9 mouse cellular contexts compared by ENCODE assay signal in genomic region chr2:20779484-20780381, GRCm38 (mm10).
DNase-seq lines count a peak whose midpoint lies in the region; ATAC-seq and TF ChIP-seq lines count a peak whose summit lies in the region.
"Had no signal": no experiment of that assay in that cellular context is flagged by ENCODE, and none has a peak within 500 bp of the region (broad histone marks: within the 10 kb centered on the region; RNA-seq: fewer than 3 reads in every experiment).

No protein-coding gene starts in this region.

- H3K9me3 ChIP-seq in embryonic facial prominence, embryonic 15.5 days (replicated peaks), result no peaks in the 10 kb centered on the region
- no peaks in the 10 kb centered on the region for H3K9me3 ChIP-seq in hindbrain, embryonic 11.5 days (ENCODE audit: control insufficient read depth, low read length)

- no peak overlapping the region for H3K4me2 ChIP-seq in embryonic facial prominence, embryonic 15.5 days (replicated peaks)
- H3K4me2 ChIP-seq in hindbrain, embryonic 11.5 days (replicated peaks; ENCODE audit: low read depth, low read length), result no peak overlapping the region

- no peaks in the 10 kb centered on the region for H3K4me1 ChIP-seq in embryonic facial prominence, embryonic 15.5 days
- no peaks in the 10 kb centered on the region for H3K4me1 ChIP-seq in hindbrain, embryonic 11.5 days (replicated peaks; ENCODE audit: control insufficient read depth, insufficient read depth, low read length)

- H3K27ac ChIP-seq in embryonic facial prominence, embryonic 15.5 days (replicated peaks), result no peak overlapping the region
- H3K27ac ChIP-seq in hindbrain, embryonic 11.5 days (ENCODE audit: low read depth, low read length), result no peak overlapping the region

- H3K4me3 ChIP-seq in embryonic facial prominence, embryonic 15.5 days (replicated peaks), result no peak overlapping the region
- H3K4me3 ChIP-seq in hindbrain, embryonic 11.5 days (ENCODE audit: low read depth, low read length), result no peak overlapping the region
- H3K4me3 ChIP-seq: myocyte had no signal

- DNase-seq in adrenal gland, adult (ENCODE audit: inconsistent age in 2 of 2, low spot score in 1 of 2), result peak; percentile 40 to 84
- no peak for DNase-seq in adrenal gland, postnatal 4 days (ENCODE audit: low spot score in 2 of 2)
- peak; percentile 91 for DNase-seq in brain, embryonic 14.5 days (ENCODE audit: low read depth)
- DNase-seq in hindbrain, embryonic 11.5 days (ENCODE audit: low spot score), result peak; percentile 80
- peak; percentile 21 for DNase-seq in layer of hippocampus, adult 9-10 months (ENCODE audit: low spot score)
- DNase-seq in right cerebral cortex, postnatal 4 days, result peak; percentile 61

- TF ChIP-seq POLR2A in brain, embryonic 14.5 days (IDR thresholded peaks at IDR 0.05; ENCODE audit: borderline replicate concordance, extremely low read depth, insufficient read depth, insufficient read length, poor library complexity, severe bottlenecking), result no peak

- no peaks in the 10 kb centered on the region for H3K27me3 ChIP-seq in embryonic facial prominence, embryonic 15.5 days
- no peaks in the 10 kb centered on the region for H3K27me3 ChIP-seq in hindbrain, embryonic 11.5 days (ENCODE audit: control insufficient read depth, insufficient read depth, low read length)

- H3K36me3 ChIP-seq in embryonic facial prominence, embryonic 15.5 days, result peaks cover 13% of the 10 kb centered on the region; the same call in 1 of the 2 replicates
- H3K36me3 ChIP-seq in hindbrain, embryonic 11.5 days (ENCODE audit: control insufficient read depth, insufficient read depth, low read length), result no peaks in the 10 kb centered on the region

- TF ChIP-seq CTCF in brain, embryonic 14.5 days (IDR thresholded peaks at IDR 0.05; ENCODE audit: borderline replicate concordance, extremely low read depth, insufficient read depth, insufficient read length), result peak; percentile 85

- no peak overlapping the region for H3K9ac ChIP-seq in embryonic facial prominence, embryonic 15.5 days
- H3K9ac ChIP-seq in hindbrain, embryonic 11.5 days (ENCODE audit: low read depth, low read length), result no peak overlapping the region

- ATAC-seq in embryonic facial prominence, embryonic 15.5 days (ENCODE audit: insufficient number of reproducible peaks, low FRiP score, low TSS enrichment, low read depth), result 0 out of 2 replicates have a peak, but pooled peaks have one; percentile 51
- ATAC-seq in hindbrain, embryonic 11.5 days (ENCODE audit: low FRiP score), result peak; percentile 82
- ATAC-seq in megakaryocyte progenitor cell, adult 5-6 weeks (replicated peaks; ENCODE audit: poor library complexity), result peak; percentile 85

- 30% methylated on average over 6 of the region's 6 CpGs for WGBS in embryonic facial prominence, embryonic 15.5 days
- WGBS in hindbrain, embryonic 11.5 days, result 41% methylated on average over 6 of the region's 6 CpGs

Comparison
In these comparisons a context has a peak if more than half of its experiments do, and no peak if none do; other contexts are left out.
1. DNase-seq: peak in adrenal gland, adult (2 of 2), brain, embryonic 14.5 days (single experiment), hindbrain, embryonic 11.5 days (single experiment), layer of hippocampus, adult 9-10 months (single experiment) and right cerebral cortex, postnatal 4 days (single experiment); none in adrenal gland, postnatal 4 days (0 of 2).
2. Peak in every context shown above with its lines, with median percentiles within 50 percentile points of each other: ATAC-seq.